Mouse (Mus musculus) layer of hippocampus, adult 11-12 months (tissue): ENCODE measurements around the gene Srxn1.

Experiments used
- DNase-seq: peaks from one replicate; pipeline ENCODE4 v3.0.0; 2022; ENCODE audit warnings: low spot score

Srxn1 gene

DNA sequence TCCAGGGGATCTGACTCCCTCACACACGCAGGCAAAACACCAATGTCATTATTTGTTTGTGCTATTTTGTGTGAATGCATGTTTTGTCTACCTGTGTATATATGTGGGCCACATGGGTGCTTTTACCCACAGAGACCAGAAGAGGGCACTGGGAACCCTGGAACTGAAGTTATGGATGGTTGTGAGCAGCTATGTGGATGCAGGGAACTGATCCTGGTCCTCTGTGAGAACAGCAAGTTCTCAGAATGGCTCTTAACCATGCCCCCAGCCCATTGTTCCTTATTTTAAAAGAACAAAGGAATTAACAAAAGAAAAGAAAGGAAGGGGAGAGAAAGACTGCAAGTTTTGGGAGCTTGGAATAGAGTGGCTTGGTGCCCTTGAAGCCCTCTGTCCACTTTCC lies 54.2 kb downstream of the Srxn1 start:
- DNase-seq = no peak
